Mouse (Mus musculus) embryonic facial prominence, embryonic 15.5 days (tissue): ENCODE results near the gene Rab17. TPM values are rescaled to one million over a fixed set of nuclear protein-coding genes. Genes with fewer than 3 reads are reported as not detected.

Experiments used
- ATAC-seq: fragments of 200-750 bp; cut with Nextera tagmentation; 2 replicates; pipeline ENCODE4 v1.8.0; 2017; ENCODE audit warnings: low read depth, moderate TSS enrichment; ENCODE audit not compliant: insufficient number of reproducible peaks, low FRiP score, low TSS enrichment
- H3K27ac ChIP-seq: fragments of 300-500 bp; sonication (generic); replicated peaks from 2 replicates; pipeline ENCODE4 v1.5.1; 2015; ENCODE audit warnings: mild to moderate bottlenecking, inconsistent platforms
- H3K27me3 ChIP-seq: fragments of 300-500 bp; sonication (generic); 2 replicates; pipeline ENCODE4 v1.6.1; 2015; ENCODE audit warnings: inconsistent platforms
- H3K36me3 ChIP-seq: fragments of 300-500 bp; sonication (generic); 2 replicates; pipeline ENCODE4 v1.6.1; 2015; ENCODE audit warnings: mild to moderate bottlenecking, inconsistent platforms
- H3K4me1 ChIP-seq: fragments of 300-500 bp; sonication (generic); 2 replicates; pipeline ENCODE4 v1.6.1; 2015; ENCODE audit warnings: inconsistent platforms
- H3K4me2 ChIP-seq: fragments of 300-500 bp; sonication (generic); replicated peaks from 2 replicates; pipeline ENCODE4 v1.6.1; 2015; ENCODE audit warnings: mild to moderate bottlenecking, inconsistent platforms
- H3K4me3 ChIP-seq: fragments of 300-500 bp; sonication (generic); replicated peaks from 2 replicates; pipeline ENCODE4 v1.5.1; 2015; ENCODE audit warnings: mild to moderate bottlenecking, inconsistent platforms
- H3K9ac ChIP-seq: fragments of 300-500 bp; sonication (generic); 2 replicates; pipeline ENCODE4 v1.6.1; 2015; ENCODE audit warnings: inconsistent platforms
- H3K9me3 ChIP-seq: fragments of 300-500 bp; sonication (generic); replicated peaks from 2 replicates; pipeline ENCODE4 v1.6.1; 2016; ENCODE audit warnings: inconsistent platforms
- WGBS: fragments of 180-500 bp; shearing (Covaris S2); methylation state at CpG from one replicate; pipeline ENCODE4 v1.1.7; 2015; 5-methylcytosine and 5-hydroxymethylcytosine counted together
- polyA plus RNA-seq: library from polyadenylated mRNA; unstranded; fragments of >200 nt; fragmentation: Nextera tagmentation; extraction: Ambion mirVana; gene quantifications from 2 replicates; pipeline ENCODE4 v1.2.1, GENCODE M21; 2015

Gene Rab17
- polyA plus RNA-seq, 1 experiment from 2014 or later = 3.1 TPM

DNA sequence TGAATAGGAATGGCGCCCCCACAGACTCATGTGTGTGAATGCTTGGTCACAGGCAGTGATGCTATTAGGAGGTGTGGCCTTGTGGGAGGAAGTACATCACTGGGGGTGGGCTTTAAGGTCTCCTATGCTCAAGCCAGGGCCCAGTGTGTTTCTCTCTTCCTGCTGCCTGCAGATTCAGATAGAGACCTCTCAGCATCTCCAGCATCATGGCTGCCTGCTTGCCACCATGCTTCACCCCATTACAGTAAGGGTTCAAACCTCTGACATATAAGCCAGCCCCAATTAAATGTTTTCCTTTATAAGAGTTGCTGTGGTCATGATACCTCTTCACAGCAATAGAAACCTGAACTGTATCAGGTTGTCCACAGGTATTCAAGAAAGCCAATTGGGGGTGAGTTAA, 26.5 kb upstream of the Rab17 start:
- WGBS = 80% methylated on average over 1 of the region's 1 CpGs
- Histone ChIP-seq H3K4me1 (peaks cover 23% of the 10 kb centered on the region), H3K9ac (no peak overlapping the region), H3K4me2 (no peak overlapping the region), H3K27ac (no peak overlapping the region), H3K9me3 (no peaks in the 10 kb centered on the region), H3K4me3 (no peak overlapping the region), H3K36me3 (no peaks in the 10 kb centered on the region), H3K27me3 (no peaks in the 10 kb centered on the region)
- ATAC-seq = no peak

- Histone ChIP-seq H3K27me3 (no peaks in the 10 kb centered on the region), H3K4me2 (no peak overlapping the region), H3K4me1 (no peaks in the 10 kb centered on the region), H3K36me3 (no peaks in the 10 kb centered on the region), H3K9ac (no peak overlapping the region), H3K4me3 (no peak overlapping the region), H3K9me3 (no peaks in the 10 kb centered on the region), H3K27ac (no peak overlapping the region)
- 51% methylated on average over 3 of the region's 3 CpGs for WGBS
- ATAC-seq = no peak
These were observed 11.9 kb upstream of the Rab17 start for GRCm38 (mm10) chr1:90981346-90981745.

DNA sequence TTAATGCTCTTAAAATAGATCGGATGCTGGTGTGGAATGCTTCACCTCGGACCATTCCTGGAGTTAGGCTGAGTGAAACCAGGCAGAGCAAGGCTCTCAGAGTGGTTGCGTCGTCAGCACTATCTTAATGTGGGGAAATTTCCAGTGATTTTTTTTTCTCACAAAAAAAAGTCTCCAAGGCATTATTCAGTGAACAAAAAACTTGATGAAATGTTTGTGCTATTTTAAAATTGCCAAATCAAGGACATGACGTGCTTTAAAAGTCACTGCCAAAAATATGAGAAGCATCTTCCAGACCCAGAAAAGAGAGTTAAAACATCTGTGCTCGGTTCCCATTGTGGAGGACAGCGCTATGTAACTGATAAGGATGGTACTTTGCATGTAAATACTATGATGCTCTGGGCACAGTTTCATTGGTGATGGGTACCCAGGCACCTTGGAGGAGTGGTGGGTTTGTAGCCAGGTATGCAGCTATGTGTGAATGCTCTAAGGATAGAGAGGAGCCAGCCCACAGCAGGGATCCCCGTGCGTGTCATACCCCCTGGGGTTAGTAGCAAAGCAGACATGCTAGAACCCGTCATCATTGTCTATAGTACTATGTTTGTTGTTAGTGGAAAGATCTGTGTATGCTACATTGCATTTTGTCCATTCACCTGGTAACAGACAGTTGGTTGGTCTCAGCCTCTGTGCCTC, 11.3 kb upstream of the Rab17 start:
- no peak for ATAC-seq
- Histone ChIP-seq H3K4me3 (no peak overlapping the region), H3K9ac (no peak overlapping the region), H3K4me2 (no peak overlapping the region), H3K27me3 (no peaks in the 10 kb centered on the region), H3K27ac (0 out of 2 replicates have a peak overlapping the region, but pooled peaks have one; percentile 11), H3K36me3 (no peaks in the 10 kb centered on the region), H3K9me3 (no peaks in the 10 kb centered on the region), H3K4me1 (no peaks in the 10 kb centered on the region)
- 45% methylated on average over 10 of the region's 10 CpGs for WGBS

DNA sequence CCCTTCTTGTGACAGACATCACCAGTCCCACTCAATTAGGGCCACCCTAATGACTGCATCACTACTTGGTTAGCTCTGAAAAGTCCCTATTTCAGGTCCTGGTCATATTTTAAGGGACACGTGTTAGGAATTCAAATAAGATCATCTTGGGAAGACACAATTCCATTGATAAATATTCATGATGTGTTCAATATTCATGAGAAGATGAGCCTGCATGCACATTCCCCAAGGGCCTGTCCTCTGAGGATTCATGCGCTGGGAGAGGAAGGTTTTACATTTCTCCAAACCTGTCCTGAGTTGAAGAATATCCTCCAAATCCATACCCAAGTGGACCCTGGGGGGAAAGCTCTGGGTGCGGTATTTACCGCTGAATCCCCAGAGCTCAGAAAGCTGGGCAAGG, 6.5 kb upstream of the Rab17 start:
- H3K36me3 ChIP-seq = no peaks in the 10 kb centered on the region
- no peaks in the 10 kb centered on the region for H3K9me3 ChIP-seq
- no peak overlapping the region for H3K4me2 ChIP-seq
- ATAC-seq = no peak
- WGBS = 76% methylated on average over 4 of the region's 4 CpGs
- H3K4me1 ChIP-seq = peaks cover 32% of the 10 kb centered on the region
- no peaks in the 10 kb centered on the region for H3K27me3 ChIP-seq
- no peak overlapping the region for H3K27ac ChIP-seq
- no peak overlapping the region for H3K4me3 ChIP-seq
- no peak overlapping the region for H3K9ac ChIP-seq

DNA sequence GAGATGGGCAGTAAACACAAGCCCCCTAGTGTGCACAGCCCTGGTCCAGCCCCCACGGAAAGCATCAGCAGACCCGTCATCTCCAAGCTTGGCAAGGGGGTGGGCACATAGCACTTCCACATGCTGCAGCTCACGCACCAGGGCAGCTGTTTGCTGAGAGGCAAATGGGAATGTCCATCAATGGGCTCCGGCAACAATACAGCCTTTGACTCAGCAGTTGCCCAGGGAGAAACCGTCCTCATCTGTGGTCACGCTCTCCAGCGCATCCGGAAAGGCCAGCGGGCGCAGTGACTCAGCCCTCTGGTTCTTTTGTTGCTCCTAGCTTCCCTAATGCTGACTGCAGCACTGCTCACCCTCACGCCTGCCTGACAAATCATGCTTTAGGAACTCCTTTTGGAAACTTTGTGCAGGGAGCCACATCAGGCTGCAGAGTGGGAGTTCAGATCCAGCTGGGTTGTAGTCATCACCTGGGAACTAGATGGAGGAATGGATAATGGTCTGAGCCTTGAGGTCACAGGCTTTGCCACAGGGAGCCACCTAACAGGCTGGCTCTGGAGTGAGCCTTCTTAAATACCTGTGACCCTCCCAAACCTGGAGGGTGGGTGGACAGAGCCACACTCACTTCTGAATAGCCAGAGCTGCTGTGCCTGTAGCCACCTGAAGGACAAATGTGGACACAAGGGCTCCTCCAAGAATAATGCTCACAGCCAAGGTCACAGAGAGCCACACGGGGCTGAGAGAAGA, 5.6 kb upstream of the Rab17 start:
- 0 out of 2 replicates have a peak, but pooled peaks have one; percentile 43 for ATAC-seq
- Histone ChIP-seq H3K27me3 (no peaks in the 10 kb centered on the region), H3K27ac (no peak overlapping the region), H3K4me1 (peaks cover 32% of the 10 kb centered on the region), H3K9ac (no peak overlapping the region), H3K9me3 (no peaks in the 10 kb centered on the region), H3K4me3 (no peak overlapping the region), H3K36me3 (no peaks in the 10 kb centered on the region), H3K4me2 (0 out of 2 replicates have a peak overlapping the region, but pooled peaks have one; percentile 8)
- 22% methylated on average over 12 of the region's 12 CpGs for WGBS

GRCm38 (mm10) chr1:90973574-90973911, 4.1 kb upstream of the Rab17 start:
- no peaks in the 10 kb centered on the region for H3K27me3 ChIP-seq
- no peak overlapping the region for H3K4me3 ChIP-seq
- H3K4me1 ChIP-seq = peaks cover 42% of the 10 kb centered on the region
- no peak overlapping the region for H3K9ac ChIP-seq
- H3K4me2 ChIP-seq = no peak overlapping the region
- no peaks in the 10 kb centered on the region for H3K9me3 ChIP-seq
- no peaks in the 10 kb centered on the region for H3K36me3 ChIP-seq
- peak; percentile 26; the same call in 1 of the 2 replicates for ATAC-seq
- no peak overlapping the region for H3K27ac ChIP-seq
- WGBS = 79% methylated on average over 2 of the region's 2 CpGs

- peak; percentile 67 for ATAC-seq
- no peaks in the 10 kb centered on the region for H3K9me3 ChIP-seq
- no peak overlapping the region for H3K4me2 ChIP-seq
- H3K4me1 ChIP-seq = peaks cover 43% of the 10 kb centered on the region
- H3K27ac ChIP-seq = 0 out of 2 replicates have a peak overlapping the region, but pooled peaks have one; percentile 52
- no peak overlapping the region for H3K9ac ChIP-seq
- H3K36me3 ChIP-seq = no peaks in the 10 kb centered on the region
- WGBS = 7% methylated on average over 9 of the region's 9 CpGs
- H3K27me3 ChIP-seq = no peaks in the 10 kb centered on the region
- H3K4me3 ChIP-seq = no peak overlapping the region
These were observed 3.6 kb upstream of the Rab17 start for GRCm38 (mm10) chr1:90972911-90973573.

DNA sequence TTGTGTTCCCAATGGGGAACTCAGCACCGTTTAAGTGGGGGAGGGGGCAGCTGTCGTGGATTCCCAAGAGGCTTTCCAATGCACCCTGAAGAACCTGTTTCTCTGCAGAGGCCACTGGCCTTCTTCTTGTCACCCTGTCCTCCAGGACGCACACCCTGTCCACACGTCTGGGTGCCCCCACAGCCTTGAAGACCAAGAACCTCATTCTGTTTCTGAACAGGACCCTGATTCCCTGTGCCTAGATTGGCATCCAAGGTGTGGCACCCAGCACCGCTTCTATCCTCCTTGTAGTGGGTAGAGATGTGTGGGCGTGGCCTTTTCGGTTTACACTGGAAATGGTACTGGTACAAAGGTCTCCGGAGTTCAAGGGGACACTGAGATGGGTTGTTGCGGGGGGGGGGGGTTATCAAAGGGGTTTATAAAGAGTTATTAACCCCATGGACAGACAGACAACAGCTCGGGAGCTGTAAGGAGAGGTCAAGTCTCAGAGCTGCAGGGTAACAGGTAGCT, 475 bp upstream of the Rab17 start:
- WGBS = 73% methylated on average over 10 of the region's 10 CpGs
- H3K4me2 ChIP-seq = no peak overlapping the region
- H3K27ac ChIP-seq = peak overlapping the region; percentile 63
- H3K4me3 ChIP-seq = no peak overlapping the region
- no peak overlapping the region for H3K9ac ChIP-seq
- no peaks in the 10 kb centered on the region for H3K36me3 ChIP-seq
- ATAC-seq = no peak
- H3K27me3 ChIP-seq = no peaks in the 10 kb centered on the region
- peaks cover 47% of the 10 kb centered on the region for H3K4me1 ChIP-seq
- H3K9me3 ChIP-seq = no peaks in the 10 kb centered on the region

GRCm38 (mm10) chr1:90968649-90969048, 812 bp downstream of the Rab17 start:
- Histone ChIP-seq H3K27ac (no peak overlapping the region), H3K9ac (no peak overlapping the region), H3K9me3 (no peaks in the 10 kb centered on the region), H3K4me3 (no peak overlapping the region), H3K27me3 (no peaks in the 10 kb centered on the region), H3K4me1 (peaks cover 39% of the 10 kb centered on the region), H3K36me3 (no peaks in the 10 kb centered on the region), H3K4me2 (no peak overlapping the region)
- 67% methylated on average over 4 of the region's 4 CpGs for WGBS
- ATAC-seq = no peak

DNA sequence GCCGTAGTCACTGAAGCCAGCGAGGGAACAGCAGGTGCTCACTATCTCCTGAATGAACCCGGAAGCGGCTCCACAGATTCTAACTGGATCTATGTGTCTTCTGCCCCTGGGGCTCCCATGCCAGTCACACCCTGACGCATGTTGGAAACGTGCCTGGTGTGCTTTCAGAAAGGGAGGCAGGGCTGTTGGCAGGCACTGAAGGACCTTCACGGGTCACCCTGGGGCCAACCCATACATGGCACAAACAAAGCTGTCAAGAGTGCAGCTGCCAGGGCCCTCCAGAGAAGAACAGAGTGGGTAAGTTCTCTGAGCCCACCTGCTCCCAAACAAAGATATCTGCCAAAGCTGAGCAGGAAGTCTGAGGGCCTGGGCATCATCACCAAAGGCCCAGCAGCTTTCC, 1.9 kb downstream of the Rab17 start:
- 56% methylated on average over 7 of the region's 7 CpGs for WGBS
- Histone ChIP-seq H3K9ac (no peak overlapping the region), H3K4me3 (no peak overlapping the region), H3K9me3 (no peaks in the 10 kb centered on the region), H3K4me2 (no peak overlapping the region), H3K36me3 (no peaks in the 10 kb centered on the region), H3K27me3 (no peaks in the 10 kb centered on the region), H3K27ac (no peak overlapping the region), H3K4me1 (peaks cover 38% of the 10 kb centered on the region)
- no peak for ATAC-seq

DNA sequence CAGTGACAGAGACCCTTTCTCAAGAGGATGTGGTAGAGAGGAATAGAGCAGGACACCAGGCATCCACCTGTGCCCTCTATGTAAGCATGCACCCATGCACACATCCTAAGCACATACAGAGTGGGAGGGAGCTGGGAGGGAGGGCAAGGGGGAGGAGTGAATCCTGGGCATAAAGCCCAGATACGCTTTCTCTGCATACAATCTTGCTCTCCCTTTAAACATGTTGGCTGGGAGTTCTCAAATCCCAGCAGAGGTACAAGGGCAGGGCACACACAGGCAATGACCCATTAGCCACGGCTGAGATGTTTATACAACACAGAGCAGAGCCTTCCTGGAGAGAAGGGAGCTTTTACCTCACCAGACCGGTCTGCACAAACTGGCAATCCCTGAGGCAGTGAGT, 6.5 kb downstream of the Rab17 start:
- no peak overlapping the region for H3K27ac ChIP-seq
- 6% methylated on average over 3 of the region's 3 CpGs for WGBS
- H3K36me3 ChIP-seq = no peaks in the 10 kb centered on the region
- peaks cover 21% of the 10 kb centered on the region for H3K4me1 ChIP-seq
- no peak overlapping the region for H3K4me2 ChIP-seq
- H3K27me3 ChIP-seq = no peaks in the 10 kb centered on the region; the same call in 1 of the 2 replicates
- H3K4me3 ChIP-seq = no peak overlapping the region
- ATAC-seq = 0 out of 2 replicates have a peak, but pooled peaks have one; percentile 44
- H3K9me3 ChIP-seq = no peaks in the 10 kb centered on the region
- H3K9ac ChIP-seq = no peak overlapping the region
